Mouse (Mus musculus) limb, embryonic 14.5 days (tissue): ENCODE results near the gene Chpf2. TPM values are rescaled to one million over a fixed set of nuclear protein-coding genes. Genes with fewer than 3 reads are reported as not detected.

Source experiments
- ATAC-seq: fragments of 200-750 bp; cut with Nextera tagmentation; 2 replicates; pipeline ENCODE4 v1.8.0; 2017; ENCODE audit warnings: low read depth, moderate number of reproducible peaks, moderate TSS enrichment; ENCODE audit not compliant: low FRiP score
- DNase-seq: peaks from one replicate; pipeline ENCODE4 v3.0.0-alpha.2; 2015; ENCODE audit warnings: low spot score
- H3K27ac ChIP-seq: fragments of 300-500 bp; sonication (generic); replicated peaks from 2 replicates; pipeline ENCODE4 v1.5.1; 2014; ENCODE audit warnings: low read depth, mild to moderate bottlenecking, low read length, moderate library complexity, mixed read lengths
- H3K27me3 ChIP-seq: fragments of 300-500 bp; sonication (generic); 2 replicates; pipeline ENCODE4 v1.6.1; 2014; ENCODE audit warnings: low read length, mixed read lengths; ENCODE audit not compliant: control insufficient read depth, insufficient read depth
- H3K36me3 ChIP-seq: fragments of 300-500 bp; sonication (generic); 2 replicates; pipeline ENCODE4 v1.6.1; 2014; ENCODE audit warnings: mild to moderate bottlenecking, low read length, moderate library complexity, mixed read lengths; ENCODE audit not compliant: control insufficient read depth, insufficient read depth
- H3K4me1 ChIP-seq: fragments of 300-500 bp; sonication (generic); 2 replicates; pipeline ENCODE4 v1.6.1; 2014; ENCODE audit warnings: antibody characterized with exemption, low read length, mixed read lengths; ENCODE audit not compliant: control insufficient read depth, insufficient read depth
- H3K4me2 ChIP-seq: fragments of 300-500 bp; sonication (generic); replicated peaks from 2 replicates; pipeline ENCODE4 v1.6.1; 2014; ENCODE audit warnings: low read depth, mild to moderate bottlenecking, low read length, moderate library complexity; ENCODE audit not compliant: severe bottlenecking
- H3K4me3 ChIP-seq: fragments of 300-500 bp; sonication (generic); replicated peaks from 2 replicates; pipeline ENCODE4 v1.5.1; 2014; ENCODE audit warnings: low read length
- H3K9ac ChIP-seq: fragments of 300-500 bp; sonication (generic); 2 replicates; pipeline ENCODE4 v1.6.1; 2014; ENCODE audit warnings: mild to moderate bottlenecking, low read depth, low read length, moderate library complexity; ENCODE audit not compliant: severe bottlenecking
- H3K9me3 ChIP-seq: fragments of 300-500 bp; sonication (generic); 2 replicates; pipeline ENCODE4 v1.6.1; 2016; ENCODE audit warnings: low read length; ENCODE audit not compliant: control insufficient read depth
- POLR2A ChIP-seq: fragments of 200-500 bp; IDR thresholded peaks from 2 replicates; pipeline ENCODE4 v1.8.0; 2012; ENCODE audit warnings: inconsistent platforms, mild to moderate bottlenecking, moderate library complexity, borderline replicate concordance; ENCODE audit not compliant: insufficient read depth, insufficient read length; ENCODE audit errors: extremely low read depth
- WGBS: fragments of 180-500 bp; shearing (Covaris S2); extraction: QIAGEN DNeasy Blood & Tissue Kit; methylation state at CpG from one replicate; pipeline ENCODE4 v1.1.7; 2014; 5-methylcytosine and 5-hydroxymethylcytosine counted together
- polyA plus RNA-seq, 2 experiments: library from polyadenylated mRNA; depleted of rRNA in 1 of 2; stranded (reverse) in 1 of 2; unstranded in 1 of 2; fragments of >200 nt; fragmentation: Nextera tagmentation in 1 of 2; extraction: Ambion mirVana in 1 of 2; gene quantifications; 2 replicates each; pipeline versions ENCODE4 v1.2.1 to v1.2.3; 2012 to 2014

Gene Chpf2
- polyA plus RNA-seq, 2 experiments, result 23.1 to 56.2 TPM

DNA sequence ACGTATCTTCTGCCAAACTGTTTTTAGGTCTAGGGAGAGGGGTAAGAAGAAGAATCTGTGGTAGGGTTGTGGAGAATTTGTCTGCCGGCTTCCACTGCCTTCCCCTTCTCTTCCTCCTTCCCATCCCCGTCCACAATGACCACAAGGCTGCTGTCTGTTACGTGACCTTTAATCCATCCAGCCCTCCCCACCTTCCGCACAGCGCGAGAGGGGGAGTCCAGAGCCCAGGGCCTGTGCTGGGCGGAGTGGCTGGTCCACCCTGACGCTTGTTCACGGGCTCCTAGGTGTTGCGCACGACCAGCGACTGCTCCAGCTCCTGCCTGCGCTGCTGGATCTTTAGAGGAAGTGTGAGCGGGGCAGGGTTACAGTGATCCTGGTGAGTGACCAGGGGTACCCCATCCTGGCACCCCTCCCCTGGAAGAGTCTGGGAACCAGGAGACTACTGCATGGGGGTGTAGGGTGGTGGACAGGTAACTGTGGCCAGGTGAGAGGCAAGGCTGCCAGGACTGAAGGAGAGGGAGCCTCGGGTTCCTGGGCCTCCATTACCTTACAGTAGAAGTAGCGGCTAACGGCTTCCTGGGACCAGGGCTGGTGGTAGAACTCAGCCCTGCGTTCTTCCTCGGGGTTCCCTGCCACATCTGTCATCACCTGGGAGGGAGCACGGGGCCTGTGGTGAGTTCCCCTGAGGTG lies 6.1 kb downstream of the Chpf2 start:
- H3K4me2 ChIP-seq, result no peak overlapping the region
- 62% methylated on average over 20 of the region's 21 CpGs for WGBS
- no peak overlapping the region for H3K27ac ChIP-seq
- no peaks in the 10 kb centered on the region for H3K9me3 ChIP-seq
- H3K9ac ChIP-seq, result no peak overlapping the region
- no peak for DNase-seq
- H3K4me3 ChIP-seq, result no peak overlapping the region
- H3K36me3 ChIP-seq, result peaks cover 85% of the 10 kb centered on the region
- no peak for ATAC-seq
- TF ChIP-seq POLR2A, result no peak
- H3K4me1 ChIP-seq, result peaks cover 18% of the 10 kb centered on the region
- no peaks in the 10 kb centered on the region for H3K27me3 ChIP-seq

DNA sequence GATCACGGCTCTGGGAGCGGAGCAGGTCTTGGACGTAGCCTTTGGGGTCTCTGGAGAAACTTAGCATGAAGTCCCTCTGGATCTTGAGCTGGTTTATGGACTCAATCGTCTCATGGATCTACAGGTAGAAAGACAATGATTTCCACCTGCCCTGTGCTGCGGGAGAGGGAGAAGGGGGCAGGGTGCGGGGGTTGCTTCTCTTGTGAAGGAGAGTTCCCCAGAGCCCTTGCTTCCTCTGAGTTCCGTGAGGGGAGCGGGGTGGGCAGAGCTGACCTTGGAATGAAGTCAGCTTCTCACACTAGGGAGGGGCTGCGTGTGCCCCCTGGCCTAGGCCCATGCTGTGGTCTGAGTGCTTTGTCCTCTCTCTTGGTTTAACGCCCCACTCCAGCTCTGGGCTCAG lies 6.7 kb downstream of the Chpf2 start:
- peaks cover 81% of the 10 kb centered on the region for H3K36me3 ChIP-seq
- no peak overlapping the region for H3K9ac ChIP-seq
- H3K4me3 ChIP-seq, result no peak overlapping the region
- ATAC-seq (no peak), DNase-seq (no peak)
- H3K27ac ChIP-seq, result no peak overlapping the region
- H3K4me2 ChIP-seq, result no peak overlapping the region
- H3K9me3 ChIP-seq, result no peaks in the 10 kb centered on the region
- TF ChIP-seq POLR2A, result no peak
- peaks cover 19% of the 10 kb centered on the region for H3K4me1 ChIP-seq
- WGBS, result 78% methylated on average over 10 of the region's 10 CpGs
- H3K27me3 ChIP-seq, result no peaks in the 10 kb centered on the region

DNA sequence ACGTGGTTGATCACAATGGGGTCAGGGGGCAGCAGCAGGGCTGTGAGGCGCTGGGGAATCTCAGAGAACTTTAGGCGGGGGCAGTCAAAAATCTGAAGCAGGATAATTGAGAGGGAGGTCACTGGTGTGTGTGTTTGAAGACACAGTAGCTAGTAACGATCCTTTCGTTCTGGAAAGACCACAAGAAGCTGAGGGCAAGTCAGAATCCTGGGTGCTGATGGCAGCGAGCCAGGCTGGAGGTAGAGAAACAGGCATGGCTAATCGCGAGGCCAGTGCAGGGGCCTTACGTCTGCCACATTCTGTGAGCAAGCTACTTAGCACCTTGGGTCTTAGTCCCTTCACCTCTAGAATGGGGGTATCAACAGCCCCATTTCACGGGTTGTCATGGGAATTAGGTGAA lies 7.4 kb downstream of the Chpf2 start:
- Histone ChIP-seq H3K9ac (0 out of 2 replicates have a peak overlapping the region, but pooled peaks have one; percentile 21), H3K4me3 (no peak overlapping the region), H3K36me3 (peaks cover 76% of the 10 kb centered on the region), H3K27ac (no peak overlapping the region), H3K9me3 (no peaks in the 10 kb centered on the region), H3K27me3 (no peaks in the 10 kb centered on the region), H3K4me1 (peaks cover 22% of the 10 kb centered on the region), H3K4me2 (no peak overlapping the region)
- ATAC-seq, result no peak
- no peak for TF ChIP-seq POLR2A
- DNase-seq, result no peak
- 71% methylated on average over 10 of the region's 10 CpGs for WGBS

DNA sequence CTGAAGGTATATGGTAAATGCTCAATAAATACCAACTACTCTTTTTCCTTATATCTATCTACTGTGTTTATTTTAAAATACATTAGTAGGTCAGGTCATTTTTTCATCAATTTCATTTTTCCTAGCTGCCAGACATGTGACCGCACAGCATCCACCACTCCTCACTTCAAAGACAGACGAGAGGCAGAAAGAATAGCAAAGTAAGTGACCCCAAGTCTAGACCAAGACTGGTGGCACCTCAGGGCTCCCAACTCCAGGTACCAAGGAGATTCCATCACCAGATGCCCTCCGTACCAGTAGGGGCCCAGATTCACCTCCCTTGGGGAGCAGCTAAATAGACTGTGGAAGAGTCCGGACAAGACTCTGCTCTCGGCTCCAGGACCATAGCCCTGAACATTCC lies 7.8 kb downstream of the Chpf2 start:
- 95% methylated on average over 5 of the region's 5 CpGs for whole genome bisulfite sequencing
- peaks cover 26% of the 10 kb centered on the region for H3K4me1 ChIP-seq
- no peaks in the 10 kb centered on the region for H3K27me3 ChIP-seq

DNA sequence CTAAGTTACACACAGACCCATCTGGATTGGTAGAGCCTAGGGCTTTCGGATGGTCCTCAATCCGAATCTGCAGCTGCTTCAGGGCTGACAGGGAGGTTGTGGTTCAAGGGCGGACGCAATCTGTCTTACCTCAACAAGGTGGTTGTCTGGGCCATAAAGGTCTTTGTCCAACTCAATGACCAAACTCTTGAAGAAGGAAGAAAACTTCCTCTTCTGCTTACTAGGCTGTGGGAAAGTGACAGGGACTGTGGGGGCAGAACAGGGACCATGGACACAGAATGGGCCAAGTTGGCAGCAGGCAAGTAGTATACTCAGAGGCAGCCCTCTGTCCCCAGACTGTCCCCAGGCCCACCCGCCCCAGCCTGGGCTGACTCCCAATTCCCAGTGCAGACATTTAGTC lies 8.7 kb downstream of the Chpf2 start:
- Histone ChIP-seq H3K4me1 (peaks cover 30% of the 10 kb centered on the region), H3K27ac (no peak overlapping the region), H3K4me3 (no peak overlapping the region), H3K9me3 (no peaks in the 10 kb centered on the region), H3K4me2 (no peak overlapping the region), H3K27me3 (no peaks in the 10 kb centered on the region), H3K36me3 (peaks cover 65% of the 10 kb centered on the region), H3K9ac (no peak overlapping the region)
- no peak for ATAC-seq
- DNase-seq, result no peak
- WGBS, result 88% methylated on average over 5 of the region's 5 CpGs
- no peak for TF ChIP-seq POLR2A

More for the DNA sequence above, 7.8 kb downstream of the Chpf2 start:
- no peak for ATAC-seq
- Histone ChIP-seq H3K9ac (no peak overlapping the region), H3K4me2 (no peak overlapping the region), H3K4me3 (no peak overlapping the region), H3K36me3 (peaks cover 72% of the 10 kb centered on the region), H3K27ac (no peak overlapping the region), H3K9me3 (no peaks in the 10 kb centered on the region)
- no peak for DNase-seq
- TF ChIP-seq POLR2A, result no peak
